Mouse (Mus musculus): ENCODE data around the gene C87436.

Gene C87436

DNA sequence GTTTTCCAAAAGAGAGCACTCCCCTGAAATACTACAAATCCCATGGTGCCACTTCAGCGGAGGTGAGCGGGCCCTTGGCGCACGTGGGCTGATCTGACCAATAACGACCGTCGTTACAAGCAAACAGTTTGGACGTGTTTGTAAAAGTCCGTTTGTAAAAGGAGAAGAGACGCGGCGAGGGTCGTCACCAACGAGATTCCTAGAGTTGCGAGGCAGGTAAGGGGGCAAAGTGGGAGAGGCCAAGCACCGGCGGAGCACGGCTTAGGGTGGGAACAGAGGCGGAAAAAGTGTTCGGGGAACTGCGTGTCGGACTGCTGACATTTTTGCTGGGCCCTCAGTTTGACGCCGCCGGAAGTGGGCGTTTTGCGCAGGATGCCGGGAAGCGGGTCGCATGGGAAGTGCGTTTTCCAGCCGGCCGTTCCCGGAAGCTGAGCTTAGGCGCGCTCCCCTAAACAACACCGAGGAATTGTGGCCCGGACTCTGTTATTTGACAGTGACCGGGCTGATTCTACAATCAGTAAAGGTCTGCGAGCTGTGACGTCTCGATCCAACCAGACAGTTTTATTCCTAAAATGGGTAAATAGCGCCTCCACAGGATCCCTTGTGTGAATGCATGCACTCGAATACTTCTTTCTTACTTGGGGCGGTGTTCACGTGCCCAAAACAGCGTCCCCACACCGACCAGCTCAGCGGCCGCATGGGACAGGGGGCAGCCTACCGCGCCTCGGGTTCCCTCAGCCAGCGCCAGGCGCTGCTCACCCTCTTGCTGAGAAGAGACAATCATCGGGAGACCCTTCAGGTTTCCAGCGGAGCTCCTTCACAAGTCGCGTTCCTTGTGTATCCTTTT is at the start of gene C87436:
TSS of gene C87436 (plus strand) at position 103 of the 847 bp plus-strand sequence.
- DNase-seq (ENCODE audit: low spot score in 2 of 2): peak; percentile 90

DNA sequence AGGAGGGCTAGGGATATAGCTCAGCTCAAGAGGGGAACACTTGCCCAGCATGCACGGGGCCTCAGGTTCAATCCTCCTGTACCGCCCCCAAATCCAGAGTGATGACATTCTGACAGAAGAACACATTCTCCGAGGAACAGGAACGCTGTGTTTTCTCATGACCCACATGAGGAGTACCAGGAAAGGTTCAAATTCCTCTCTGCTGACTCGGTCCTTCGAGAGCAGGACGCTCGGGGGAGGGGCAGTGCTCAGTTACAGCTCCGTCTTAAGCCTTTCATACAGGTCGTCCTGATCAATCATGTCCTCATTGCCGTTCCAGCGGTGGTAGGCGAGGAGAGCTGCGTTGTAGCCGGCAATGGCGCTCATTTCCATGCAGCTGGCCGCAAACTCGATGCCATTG is 49.7 kb upstream of the C87436 start:
- DNase-seq (ENCODE audit: low spot score in 2 of 2): no peak

DNA sequence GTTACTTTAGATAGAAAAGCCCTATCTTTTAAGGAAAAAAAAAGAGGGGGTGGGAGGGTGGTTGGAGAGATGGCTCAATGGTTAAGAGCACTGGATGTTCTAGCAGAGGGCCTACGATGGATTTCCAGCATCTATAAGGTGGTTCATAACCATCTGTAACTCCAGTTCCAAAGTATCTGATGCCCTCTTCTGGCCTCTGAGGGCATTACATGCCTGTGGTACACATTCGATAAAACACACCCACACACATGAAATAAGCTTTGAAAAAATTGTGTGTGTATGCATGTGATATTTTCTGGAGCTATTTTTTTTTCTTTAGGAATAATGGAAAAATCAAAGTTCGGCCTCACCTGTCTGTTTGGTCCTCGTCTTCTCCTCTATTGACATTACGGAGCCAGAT is 46.8 kb upstream of the C87436 start:
- DNase-seq (ENCODE audit: low spot score in 2 of 2): no peak

DNA sequence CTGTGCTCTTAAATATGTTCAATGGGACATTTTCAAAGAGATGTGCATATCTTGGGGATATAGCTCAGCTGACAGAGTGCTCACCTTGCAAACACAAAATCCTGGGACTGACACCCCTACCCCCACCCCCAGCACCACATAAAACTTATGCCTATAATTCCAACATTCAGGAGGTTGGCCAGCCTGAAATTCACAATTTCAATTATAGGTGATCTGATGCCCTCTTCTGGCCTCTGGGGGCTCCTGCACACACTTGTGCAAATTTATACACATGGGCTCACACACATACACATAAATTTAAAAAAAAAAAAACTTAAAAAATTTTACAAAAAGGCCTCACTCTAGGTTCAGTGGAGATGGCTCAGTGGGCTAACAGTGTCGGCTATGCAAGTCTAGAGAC is 45.0 kb upstream of the C87436 start:
- DNase-seq (ENCODE audit: low spot score in 2 of 2): no peak

DNA sequence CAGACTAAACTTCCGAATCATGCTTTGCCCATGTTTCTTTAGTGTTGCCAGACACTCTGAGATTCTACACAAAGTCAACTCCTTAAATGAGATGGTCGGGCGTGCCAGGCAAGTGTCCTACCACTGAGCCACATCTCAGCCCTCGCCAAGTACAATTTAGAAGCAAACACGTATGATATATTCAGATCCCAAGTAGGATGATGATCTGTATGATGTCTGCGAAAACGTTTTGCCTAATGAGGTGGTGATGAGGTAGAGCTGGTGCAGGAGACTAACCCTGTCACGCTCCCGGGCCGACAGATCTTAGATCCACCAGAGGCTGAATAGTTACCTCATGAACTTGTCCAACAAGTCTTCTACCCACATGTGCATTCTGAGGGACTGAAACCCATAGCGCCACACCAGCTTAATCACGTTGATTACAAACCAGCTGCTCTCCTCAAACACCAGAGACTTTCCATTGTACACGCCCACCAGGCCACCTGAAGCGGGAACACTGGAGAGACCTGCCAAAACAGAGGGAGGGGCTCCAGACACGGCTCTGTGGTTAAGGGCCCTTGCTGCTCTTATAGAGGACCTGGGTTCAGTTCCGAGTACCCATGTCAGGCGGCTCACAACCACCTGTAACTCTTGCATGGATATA is 44.0 kb upstream of the C87436 start:
- DNase-seq (ENCODE audit: low spot score in 2 of 2): no peak

DNA sequence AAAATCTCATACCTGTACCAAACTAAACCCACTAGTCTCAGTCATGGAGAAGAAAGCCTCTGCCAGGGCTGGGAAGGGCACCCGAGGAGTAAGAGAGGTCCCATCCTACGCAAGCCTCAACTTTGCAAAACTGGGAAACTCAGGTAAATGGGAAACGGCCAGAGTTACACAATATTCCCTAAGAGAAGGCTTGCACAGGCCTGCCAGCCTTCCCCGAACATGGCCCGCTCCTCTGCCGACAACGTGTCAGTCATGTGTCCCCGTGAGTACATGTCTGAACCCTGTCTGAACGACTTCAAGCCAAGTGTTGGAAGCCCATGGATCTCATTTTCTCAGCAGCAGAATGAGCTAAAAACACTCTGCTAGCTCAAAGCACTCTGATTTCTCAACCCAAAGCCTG is 43.2 kb upstream of the C87436 start:
- DNase-seq (ENCODE audit: low spot score in 2 of 2): no peak

DNA sequence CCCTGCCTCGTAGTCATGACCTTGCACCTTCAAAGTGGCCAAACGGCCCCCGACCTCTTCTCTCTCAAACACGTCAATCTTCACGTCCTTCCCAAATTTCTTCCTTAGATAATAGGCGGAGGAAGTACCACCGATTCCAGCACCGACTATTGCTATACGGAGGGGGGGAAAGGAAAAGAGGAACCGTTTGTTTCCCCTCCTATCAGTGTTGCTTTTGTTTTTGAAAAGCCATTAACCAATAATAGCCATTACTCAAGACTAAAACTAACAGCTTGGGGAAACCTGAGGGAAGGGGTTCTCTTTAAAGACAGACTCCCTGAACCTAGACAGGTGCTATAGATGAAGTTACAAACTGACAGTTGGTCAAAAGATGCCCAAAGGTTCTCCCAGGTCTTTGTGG is 42.2 kb upstream of the C87436 start:
- DNase-seq (ENCODE audit: low spot score in 2 of 2): no peak

DNA sequence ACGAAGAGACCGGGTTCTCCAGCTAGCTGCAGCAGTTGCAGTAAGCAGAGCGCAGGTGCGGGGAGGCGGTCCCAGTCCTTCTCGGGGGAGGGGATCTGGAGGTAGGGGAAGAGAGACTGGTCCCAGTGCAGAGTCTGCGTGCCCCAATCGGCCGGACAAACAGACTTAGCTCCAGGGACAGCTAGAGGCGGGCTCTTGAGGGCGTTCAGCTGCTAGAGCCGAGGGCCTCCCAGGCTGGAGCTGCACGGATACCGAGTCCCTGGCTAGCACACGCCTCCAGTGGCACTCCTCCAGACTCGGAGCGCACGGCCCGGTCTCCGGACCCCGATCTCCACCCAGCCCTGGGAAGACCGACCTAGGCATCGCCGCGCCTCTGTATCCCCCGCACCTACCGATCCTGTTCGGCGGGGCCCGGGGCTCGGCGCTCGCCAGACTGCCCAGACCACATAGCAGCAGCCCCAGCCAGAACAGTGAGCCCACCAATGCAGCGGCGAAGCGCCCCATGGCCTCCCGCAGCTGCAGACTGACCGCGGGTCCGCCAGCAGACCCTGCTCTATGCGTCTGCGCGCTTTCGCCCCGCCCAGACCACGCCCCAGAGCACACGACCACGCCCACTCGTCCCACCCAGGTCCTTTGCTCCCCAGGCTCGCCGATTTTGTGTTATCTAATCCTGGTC is 41.5 kb upstream of the C87436 start, which contains the start of gene Pcyox1:
TSS of gene Pcyox1 (minus strand) at position 574 of the 676 bp plus-strand sequence.
- DNase-seq (ENCODE audit: low spot score in 2 of 2): peak; percentile 65 to 88

DNA sequence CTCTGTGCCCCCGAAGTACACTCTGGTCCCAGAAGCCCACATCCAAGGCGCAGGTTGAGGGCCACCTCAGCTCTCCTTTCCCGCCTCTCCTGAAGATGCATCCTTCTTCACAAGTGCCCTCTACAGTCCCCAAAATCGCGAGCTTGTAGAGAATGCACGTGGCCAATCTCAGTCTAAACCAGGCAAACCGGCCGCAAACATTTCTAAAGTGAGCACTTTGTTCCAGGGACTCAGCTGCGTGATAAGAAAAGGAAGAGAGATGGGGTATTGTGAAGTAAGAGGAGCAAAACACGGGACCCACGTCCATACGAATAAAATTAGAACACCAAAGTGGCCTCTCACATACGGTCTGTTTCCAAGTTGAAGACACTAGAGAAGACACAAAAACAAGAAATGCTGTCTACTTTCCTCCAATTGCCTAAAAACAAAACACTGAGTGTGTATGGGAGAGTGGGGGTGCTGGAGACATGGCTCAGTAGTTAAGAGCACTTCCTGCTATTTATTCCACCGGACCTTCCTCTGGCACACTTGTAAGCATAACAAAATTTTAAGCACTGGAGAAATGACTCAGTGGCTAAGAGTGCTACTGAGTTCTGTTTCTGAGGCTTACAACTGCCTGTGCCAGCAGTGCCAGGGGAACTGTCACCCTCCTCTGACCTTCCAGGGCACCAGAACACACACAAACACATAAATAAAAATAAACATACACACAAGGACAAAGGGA is 40.8 kb upstream of the C87436 start:
- DNase-seq (ENCODE audit: low spot score in 2 of 2): no peak

DNA sequence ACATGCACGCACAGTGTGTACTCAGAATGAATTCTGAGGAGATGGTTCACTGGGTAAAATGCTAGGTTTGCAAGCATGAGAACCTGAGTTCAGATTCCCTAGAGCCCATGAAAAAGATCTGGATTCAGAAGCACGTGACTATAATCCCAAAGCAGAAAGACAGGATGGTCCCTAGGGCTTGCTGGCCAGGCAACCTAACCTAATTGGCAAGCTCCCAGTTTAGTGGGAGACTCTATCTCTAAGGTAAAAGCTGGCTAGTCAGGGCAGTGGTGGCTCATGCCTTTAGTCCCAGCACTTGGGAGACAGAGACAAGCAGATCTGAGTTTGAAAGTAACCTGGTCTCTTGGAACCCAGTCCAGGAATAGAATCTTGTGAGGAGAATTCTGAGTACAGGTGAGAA is 39.2 kb upstream of the C87436 start:
- no peak for DNase-seq (ENCODE audit: low spot score in 2 of 2)

DNA sequence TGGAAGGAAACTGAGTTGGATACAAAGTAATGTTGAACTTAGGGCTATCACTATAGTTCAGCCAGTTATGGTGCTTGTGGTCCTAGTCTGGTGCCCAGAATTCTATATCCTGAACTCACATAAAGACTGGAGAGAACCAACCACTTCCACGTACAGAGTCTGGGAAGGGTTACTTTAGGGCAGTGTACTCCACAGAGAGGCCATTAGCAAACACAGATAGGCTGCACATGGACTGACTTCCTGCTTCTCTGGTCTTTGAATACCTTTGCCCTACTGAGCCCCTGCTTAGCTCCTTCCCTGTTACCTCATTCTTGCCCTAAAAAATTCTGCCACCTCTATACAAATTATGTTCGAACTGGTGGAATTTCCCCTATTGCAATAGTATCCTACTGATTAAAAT is 38.2 kb upstream of the C87436 start:
- DNase-seq (ENCODE audit: low spot score in 2 of 2): no peak

DNA sequence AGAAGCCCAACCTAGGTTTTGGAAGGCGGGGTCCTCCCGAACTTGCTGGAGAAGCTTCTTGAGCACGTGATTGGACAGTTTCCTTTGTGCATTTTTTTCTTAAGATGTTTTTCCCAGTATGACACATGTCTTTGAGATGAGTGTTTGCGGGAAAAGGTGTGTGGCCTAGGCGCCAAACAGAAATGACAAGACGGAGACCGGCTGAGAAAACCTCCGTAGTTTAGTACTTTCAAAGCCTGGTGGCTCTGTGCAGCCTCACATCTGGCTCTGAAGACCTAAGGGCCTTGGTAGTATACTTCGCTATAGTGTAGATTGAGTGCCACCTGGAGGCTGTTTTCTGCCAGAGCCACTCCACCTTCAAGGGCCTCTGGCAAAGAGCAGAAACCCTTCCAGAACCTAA is 37.2 kb upstream of the C87436 start:
- DNase-seq (ENCODE audit: low spot score in 2 of 2): peak in 1 of 2 experiments; percentile 45

DNA sequence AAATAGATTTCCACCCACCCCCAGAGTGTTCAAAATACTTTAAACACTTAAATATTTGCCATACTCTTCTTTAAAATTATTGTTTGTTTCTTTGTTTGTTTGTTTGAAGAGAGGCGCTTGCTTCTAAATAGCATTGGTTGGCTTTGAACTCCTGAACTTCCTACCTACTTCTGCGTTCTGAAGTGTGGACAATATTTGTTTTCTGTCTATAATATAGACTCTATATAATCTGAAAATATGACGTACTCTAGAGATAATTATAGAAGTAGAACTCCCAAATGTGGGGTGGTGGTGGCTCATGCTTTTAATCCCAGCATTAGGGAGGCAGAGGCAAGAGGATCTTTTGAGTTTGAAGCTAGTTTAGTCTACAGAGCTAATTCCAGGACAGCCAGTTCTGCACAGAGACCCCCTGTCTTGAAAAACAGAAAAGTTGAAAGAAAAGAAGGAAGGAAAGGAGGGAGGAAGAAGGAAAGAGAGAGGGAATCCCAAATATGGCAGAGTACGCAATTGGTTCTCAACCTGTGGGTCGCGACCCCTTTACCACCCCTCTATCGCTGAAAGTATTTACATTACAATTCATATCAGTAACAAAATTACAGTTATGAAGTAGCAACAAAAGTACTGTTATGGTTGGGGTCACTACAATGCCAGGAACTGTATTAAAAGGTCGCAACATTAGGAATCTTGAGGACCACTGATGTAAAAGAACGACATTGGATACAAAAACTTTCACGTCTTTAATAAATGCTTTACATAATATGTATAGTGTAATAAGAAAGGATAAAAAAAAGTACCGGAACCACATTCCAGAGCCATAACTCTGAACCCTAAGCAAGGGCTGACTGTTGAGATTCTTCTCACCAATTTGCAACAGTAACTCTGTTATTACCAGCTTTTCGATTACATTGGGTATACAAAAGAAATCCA is 35.2 kb upstream of the C87436 start:
- no peak for DNase-seq (ENCODE audit: low spot score in 2 of 2)

DNA sequence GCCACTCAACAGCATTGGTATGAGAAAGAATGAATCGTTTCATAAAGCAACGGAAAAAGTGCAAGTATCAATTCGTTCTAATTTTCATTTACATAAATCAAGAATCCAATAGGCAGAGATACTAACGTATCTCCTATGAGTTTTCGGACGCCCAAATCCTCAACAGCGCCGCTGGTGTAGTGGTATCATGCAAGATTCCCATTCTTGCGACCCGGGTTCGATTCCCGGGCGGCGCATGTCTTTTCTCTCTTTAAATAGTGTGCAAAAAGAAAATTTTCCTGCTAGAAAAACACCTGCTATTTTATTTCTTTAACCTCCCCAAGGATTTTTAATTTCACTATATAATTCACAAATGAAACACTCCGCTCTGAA is 34.5 kb upstream of the C87436 start:
- peak; percentile 84 to 93 for DNase-seq (ENCODE audit: low spot score in 2 of 2)

DNA sequence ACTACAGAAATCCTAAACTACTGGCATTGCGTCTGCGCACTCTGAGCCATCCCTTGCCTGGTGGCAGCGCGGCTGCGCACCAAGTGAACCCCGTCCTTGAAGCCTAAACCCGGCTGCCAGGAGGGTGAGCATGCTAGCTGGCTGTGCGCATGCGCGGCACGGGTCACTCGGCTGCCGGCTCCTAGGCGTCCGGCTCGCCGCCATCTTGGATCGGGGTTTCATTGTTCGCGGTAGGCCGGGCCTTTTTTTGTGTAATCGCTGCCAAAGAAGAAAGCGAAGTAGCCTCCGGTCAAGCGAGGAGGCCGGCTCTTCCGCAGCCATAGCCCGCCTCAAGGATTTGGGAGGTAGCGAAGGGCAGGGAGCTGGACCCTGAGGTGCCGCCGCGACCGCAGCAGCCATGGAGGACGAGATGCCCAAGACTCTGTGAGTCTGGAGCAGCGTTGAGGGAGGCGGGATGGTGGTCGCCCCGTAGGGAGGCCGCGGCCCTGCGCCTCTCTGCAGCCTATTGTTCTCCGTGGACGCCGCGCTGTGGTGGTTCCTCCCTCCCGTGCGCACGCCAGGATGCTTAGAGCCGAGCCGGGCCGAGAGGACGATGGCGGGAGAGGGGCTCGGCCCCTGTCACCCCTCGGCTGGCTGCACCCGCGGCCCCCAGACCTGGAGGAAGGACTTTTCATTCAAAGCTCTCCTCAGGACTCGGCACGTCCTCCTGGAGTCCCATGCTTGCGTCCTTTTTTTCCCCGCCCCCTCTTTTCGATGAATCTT is 33.9 kb upstream of the C87436 start, which contains the start of gene Tia1:
TSS of gene Tia1 (plus strand) at position 120 of the 762 bp plus-strand sequence.
- peak; percentile 94 to 97 for DNase-seq (ENCODE audit: low spot score in 2 of 2)

DNA sequence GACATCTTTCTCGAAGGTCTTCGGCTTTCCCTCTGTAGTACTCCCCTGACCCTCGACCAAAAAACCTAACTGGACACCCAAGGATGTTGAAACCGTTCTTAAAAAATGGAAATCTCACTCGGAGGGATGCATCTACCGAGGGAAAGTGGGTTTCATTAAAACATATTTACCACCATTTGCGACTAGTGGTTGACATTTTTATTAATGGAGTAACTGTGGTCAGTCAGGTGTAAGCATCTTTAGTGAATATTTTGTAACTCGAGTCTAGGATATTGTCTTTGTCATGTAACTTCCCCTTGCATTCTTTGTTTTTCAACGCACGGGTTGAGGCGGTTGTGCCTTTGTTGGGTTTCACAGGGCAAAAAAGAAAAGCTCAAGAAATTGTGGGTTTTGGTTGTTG is 33.2 kb upstream of the C87436 start:
- no peak for DNase-seq (ENCODE audit: low spot score in 2 of 2)

DNA sequence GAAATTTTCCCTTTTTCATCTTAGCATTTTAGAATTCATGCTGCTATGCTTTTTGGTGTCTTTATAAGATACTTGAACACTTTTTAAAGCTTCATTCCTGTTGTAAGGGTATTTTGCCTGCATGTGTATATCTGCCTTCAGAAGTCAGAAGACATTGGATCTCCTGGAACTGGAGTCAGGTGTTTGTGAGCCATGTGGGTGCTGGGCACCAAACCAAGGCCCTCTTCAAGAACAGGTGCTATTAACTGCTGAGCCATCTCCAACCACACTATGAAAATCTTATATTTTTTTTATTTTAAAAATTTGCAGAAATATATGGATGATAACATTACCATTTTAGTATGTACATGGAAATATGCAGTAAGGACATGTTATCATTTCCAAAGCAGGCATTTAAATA is 31.9 kb upstream of the C87436 start:
- no peak for DNase-seq (ENCODE audit: low spot score in 2 of 2)

DNA sequence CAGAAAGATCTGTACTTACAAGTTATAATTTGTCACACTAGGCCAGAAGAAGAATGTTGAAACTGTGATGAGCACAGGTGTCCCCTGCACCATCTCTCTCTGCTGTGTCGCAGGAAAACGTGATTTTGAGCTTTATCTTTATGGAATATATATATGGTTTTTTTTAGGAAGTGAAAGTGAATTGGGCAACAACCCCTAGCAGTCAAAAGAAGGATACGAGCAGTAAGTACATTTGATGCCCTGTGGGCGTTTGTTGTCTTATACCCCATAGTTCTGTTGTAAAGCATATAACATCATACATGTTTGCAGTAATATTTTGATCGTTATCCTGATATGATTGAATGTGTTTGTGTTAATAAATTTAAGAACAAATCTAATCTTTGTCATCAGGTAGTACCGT is 19.5 kb upstream of the C87436 start:
- no peak for DNase-seq (ENCODE audit: low spot score in 2 of 2)

DNA sequence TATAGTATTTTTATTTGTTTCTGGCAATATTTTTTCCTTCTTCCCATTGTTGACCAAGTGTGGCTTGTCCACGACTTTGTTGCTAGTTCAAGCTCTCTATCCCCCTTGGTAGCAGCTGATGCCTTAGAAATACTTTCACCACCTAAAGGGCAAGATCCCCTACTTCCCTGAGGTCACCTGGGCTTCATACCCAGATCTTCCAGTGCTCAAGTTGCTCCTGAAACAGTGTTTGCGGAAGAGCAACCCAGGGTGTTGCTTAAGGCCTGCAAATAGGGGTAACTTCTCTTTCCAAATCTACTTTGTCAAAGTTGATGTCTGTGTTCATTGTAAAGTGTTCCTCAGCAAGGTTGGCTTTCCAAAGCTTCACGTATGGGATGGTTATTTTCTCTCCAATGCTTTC is 18.9 kb upstream of the C87436 start:
- DNase-seq (ENCODE audit: low spot score in 2 of 2): no peak

DNA sequence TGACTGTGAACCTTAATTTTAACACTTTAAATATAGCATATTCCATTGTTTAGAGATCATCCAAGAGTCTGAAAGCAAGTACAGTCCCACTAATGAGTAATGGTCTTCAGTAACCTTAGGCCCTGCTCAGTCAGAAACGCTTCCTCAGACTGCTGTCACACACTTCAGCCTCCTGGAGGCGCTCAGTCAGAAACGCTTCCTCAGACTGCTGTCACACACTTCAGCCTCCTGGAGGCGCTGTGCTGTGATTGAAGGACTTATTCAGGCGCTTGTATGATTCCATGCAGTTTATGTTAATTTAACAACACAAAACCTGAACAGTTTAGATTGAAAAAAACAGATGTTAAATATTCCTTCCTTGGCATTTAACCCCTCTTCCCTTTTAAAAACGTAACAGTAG is 17.7 kb upstream of the C87436 start:
- DNase-seq (ENCODE audit: low spot score in 2 of 2): no peak
